Comparison of ENCODE assay signal across 13 mouse cellular contexts in genomic region chrX:60831330-60832027, GRCm38 (mm10).
DNase-seq lines count a peak whose midpoint lies in the region; ATAC-seq and TF ChIP-seq lines count a peak whose summit lies in the region.
"Had no signal": no experiment of that assay in that cellular context is flagged by ENCODE, and none has a peak within 500 bp of the region (broad histone marks: within the 10 kb centered on the region; RNA-seq: fewer than 3 reads in every experiment).

No protein-coding gene starts in this region.

- no peak overlapping the region for H3K4me3 ChIP-seq in kidney, adult 2 months (ENCODE audit: insufficient read depth, low read depth, low read length)
- peak overlapping the region; percentile 36 for H3K4me3 ChIP-seq in hindbrain, embryonic 10.5 days
- H3K4me3 ChIP-seq in midbrain, postnatal 0 days (ENCODE audit: low read depth, low read length): no peak overlapping the region
- H3K4me3 ChIP-seq: limb, embryonic 13.5 days had no signal

- peak; percentile 0 for DNase-seq in kidney, adult 2 months
- no peak for DNase-seq in kidney, adult 11 months
- DNase-seq in embryo, embryonic 10.5 days (ENCODE audit: low spot score): peak; percentile 57
- DNase-seq in hindbrain, embryonic 10.5 days (ENCODE audit: low spot score): peak; percentile 71
- DNase-seq in midbrain, postnatal 0 days (ENCODE audit: low spot score): peak; percentile 0
- no peak for DNase-seq in B cell, adult 2 months
- DNase-seq in lung, adult 18-20 months: no peak
- DNase-seq in layer of hippocampus, postnatal 10 days (ENCODE audit: low spot score in 2 of 2): no peak
- DNase-seq: cerebellum, postnatal 36 days had no signal

- no peak overlapping the region for H3K27ac ChIP-seq in kidney, adult 2 months (ENCODE audit: insufficient read depth, low read depth, low read length)
- H3K27ac ChIP-seq in hindbrain, embryonic 10.5 days: peak overlapping the region; percentile 85
- H3K27ac ChIP-seq in midbrain, postnatal 0 days (ENCODE audit: low read depth, low read length): no peak overlapping the region
- H3K27ac ChIP-seq: kidney, postnatal 0 days; limb, embryonic 13.5 days; macrophage had no signal

- no peaks in the 10 kb centered on the region for H3K4me1 ChIP-seq in kidney, adult 2 months (ENCODE audit: control insufficient read depth, insufficient read depth, low read length)
- peaks cover 16% of the 10 kb centered on the region for H3K4me1 ChIP-seq in hindbrain, embryonic 10.5 days (replicated peaks)
- no peaks in the 10 kb centered on the region for H3K4me1 ChIP-seq in midbrain, postnatal 0 days (ENCODE audit: insufficient read depth, low read length)
- H3K4me1 ChIP-seq: limb, embryonic 13.5 days had no signal

- no peak for TF ChIP-seq CTCF in kidney, adult 2 months (conservative IDR thresholded peaks at IDR 0.05; ENCODE audit: insufficient read depth, insufficient read length, low read depth, low read length)
- no peak for TF ChIP-seq CTCF in midbrain, postnatal 0 days (IDR thresholded peaks at IDR 0.05)

- no peak for TF ChIP-seq POLR2A in kidney, adult 2 months (IDR thresholded peaks at IDR 0.05; ENCODE audit: low read depth, low read length)

- H3K27me3 ChIP-seq in kidney, adult 2 months (replicated peaks; ENCODE audit: control insufficient read depth, insufficient read depth, low read length): no peaks in the 10 kb centered on the region
- H3K27me3 ChIP-seq in hindbrain, embryonic 10.5 days (ENCODE audit: insufficient read depth, poor library complexity, severe bottlenecking): 0 out of 2 replicates have a peak, but pooled peaks cover 5% of the 10 kb centered on the region
- H3K27me3 ChIP-seq in midbrain, postnatal 0 days (ENCODE audit: insufficient read depth, low read length): no peaks in the 10 kb centered on the region
- H3K27me3 ChIP-seq: limb, embryonic 13.5 days had no signal

- 17% methylated on average over 16 of the region's 22 CpGs for WGBS in kidney, adult 2 months
- WGBS in hindbrain, embryonic 10.5 days: 35% methylated on average over 20 of the region's 22 CpGs
- 39% methylated on average over 18 of the region's 22 CpGs for WGBS in midbrain, postnatal 0 days

- H3K4me2 ChIP-seq in midbrain, postnatal 0 days (ENCODE audit: low read depth, low read length, poor library complexity, severe bottlenecking): 0 out of 2 replicates have a peak overlapping the region, but pooled peaks have one; percentile 15
- H3K4me2 ChIP-seq: limb, embryonic 13.5 days had no signal

- ATAC-seq in midbrain, postnatal 0 days (ENCODE audit: low FRiP score): no peak
- ATAC-seq: Patski had no signal

- H3K9me3 ChIP-seq in hindbrain, embryonic 10.5 days: no peaks in the 10 kb centered on the region
- H3K9me3 ChIP-seq in midbrain, postnatal 0 days (ENCODE audit: low read length): no peaks in the 10 kb centered on the region
- H3K9me3 ChIP-seq: limb, embryonic 13.5 days had no signal

- H3K9ac ChIP-seq in midbrain, postnatal 0 days (replicated peaks; ENCODE audit: low read length, poor library complexity, severe bottlenecking): no peak overlapping the region
- H3K9ac ChIP-seq: limb, embryonic 13.5 days had no signal

- H3K36me3 ChIP-seq in kidney, adult 2 months (ENCODE audit: control insufficient read depth, insufficient read depth, low read length): no peaks in the 10 kb centered on the region
- no peaks in the 10 kb centered on the region for H3K36me3 ChIP-seq in hindbrain, embryonic 10.5 days
- no peaks in the 10 kb centered on the region for H3K36me3 ChIP-seq in midbrain, postnatal 0 days (ENCODE audit: insufficient read depth, low read length)
- H3K36me3 ChIP-seq: limb, embryonic 13.5 days had no signal

Comparison
In these comparisons a context has a peak if more than half of its experiments do, and no peak if none do; other contexts are left out.
1. DNase-seq: peak in kidney, adult 2 months (single experiment), embryo, embryonic 10.5 days (single experiment), hindbrain, embryonic 10.5 days (single experiment) and midbrain, postnatal 0 days (single experiment); none in kidney, adult 11 months (single experiment), B cell, adult 2 months (0 of 2), lung, adult 18-20 months (0 of 2) and layer of hippocampus, postnatal 10 days (0 of 2).